Mouse (Mus musculus) CD4-positive, CD25-positive, alpha-beta regulatory T cell, adult 9 weeks (primary cell): Measurements from ENCODE around the gene Tnfsf15. TPM values are rescaled to one million over a fixed set of nuclear protein-coding genes. Genes with fewer than 3 reads are reported as not detected.

Source experiments
- polyA plus RNA-seq: library from polyadenylated mRNA; unstranded; fragments of 100-300 nt; shearing (Covaris generic); gene quantifications from one replicate; pipeline ENCODE4 v1.2.1, GENCODE M21; 2017

Tnfsf15 gene
- 0.14 TPM for polyA plus RNA-seq

GRCm38 (mm10) chr4:63744693-63745171, at the start of gene Tnfsf15:
TSS of gene Tnfsf15 (minus strand) at chr4:63745113.

Other genes with a start within 250 kb of the Tnfsf15 start
- gene Whrn, start 249.1 kb downstream of the Tnfsf15 start, polyA plus RNA-seq: 2.6 TPM
- 155 TPM for gene Atp6v1g1, start 200.3 kb downstream of the Tnfsf15 start, polyA plus RNA-seq
- 32.2 TPM for gene Tmem268, start 186.3 kb downstream of the Tnfsf15 start, polyA plus RNA-seq
- not detected for gene Gm11213, start 139.9 kb downstream of the Tnfsf15 start, polyA plus RNA-seq
- not detected for gene Tex48, start 122.7 kb downstream of the Tnfsf15 start, polyA plus RNA-seq
- not detected for gene Gm11214, start 81.7 kb downstream of the Tnfsf15 start, polyA plus RNA-seq
- 75.5 TPM for gene Tnfsf8, start 116.2 kb upstream of the Tnfsf15 start, polyA plus RNA-seq